Mouse (Mus musculus) thymus, postnatal 4 days (tissue): ENCODE measurements around the gene M1ap.
A peak's percentile ranks its signal among the peaks of the same experiment; 100 is the strongest.

Experiments used
- DNase-seq: peaks from one replicate; pipeline ENCODE4 v3.0.0; 2021

The M1ap gene

GRCm38 (mm10) chr6:83037188-83037587 lies 90.5 kb downstream of the M1ap start:
- DNase-seq: no peak

GRCm38 (mm10) chr6:83038496-83039012 lies 91.9 kb downstream of the M1ap start:
- DNase-seq: peak; percentile 96

GRCm38 (mm10) chr6:83040601-83041000 lies 93.9 kb downstream of the M1ap start:
- no peak for DNase-seq

GRCm38 (mm10) chr6:83043561-83043960 lies 96.9 kb downstream of the M1ap start:
- DNase-seq: no peak

GRCm38 (mm10) chr6:83043993-83044392 lies 97.3 kb downstream of the M1ap start:
- DNase-seq: no peak

GRCm38 (mm10) chr6:83044742-83045141 lies 98.0 kb downstream of the M1ap start:
- no peak for DNase-seq

GRCm38 (mm10) chr6:83049367-83049766 lies 102.7 kb downstream of the M1ap start:
- no peak for DNase-seq

GRCm38 (mm10) chr6:83053136-83053960 lies 106.6 kb downstream of the M1ap start:
- peak; percentile 52 for DNase-seq

- peak; percentile 96 for DNase-seq
Observed at GRCm38 (mm10) chr6:83054074-83054851, 107.6 kb downstream of the M1ap start, which contains the start of gene Aup1. Aup1 (plus strand) TSS chr6:83054521.

GRCm38 (mm10) chr6:83054871-83055431 lies 108.2 kb downstream of the M1ap start, which contains the start of gene Htra2:
Htra2 (minus strand) TSS chr6:83055273.
- peak; percentile 78 for DNase-seq

GRCm38 (mm10) chr6:83057790-83058189 lies 111.1 kb downstream of the M1ap start, which contains the start of gene Dqx1:
Dqx1 (plus strand) TSS chr6:83057844.
- no peak for DNase-seq

- no peak for DNase-seq
Observed at GRCm38 (mm10) chr6:83058725-83059124, 112.0 kb downstream of the M1ap start.

GRCm38 (mm10) chr6:83065995-83066394 lies 119.3 kb downstream of the M1ap start:
- peak; percentile 41 for DNase-seq

- DNase-seq: no peak
Observed at GRCm38 (mm10) chr6:83066441-83066840, 119.7 kb downstream of the M1ap start.

- DNase-seq: no peak
Observed at GRCm38 (mm10) chr6:83068221-83068620, 121.5 kb downstream of the M1ap start.

- DNase-seq: no peak
Observed at GRCm38 (mm10) chr6:83068706-83069487, 122.2 kb downstream of the M1ap start.

GRCm38 (mm10) chr6:83069488-83070246 lies 123.0 kb downstream of the M1ap start:
- peak; percentile 38 for DNase-seq

- DNase-seq: no peak
Observed at GRCm38 (mm10) chr6:83070247-83070310, 123.4 kb downstream of the M1ap start, which contains the start of gene Tlx2. Tlx2 (minus strand) TSS chr6:83070293.

- DNase-seq: peak; percentile 58
Observed at GRCm38 (mm10) chr6:83070311-83071219, 123.9 kb downstream of the M1ap start.

- DNase-seq: no peak
Observed at GRCm38 (mm10) chr6:83071220-83071619, 124.5 kb downstream of the M1ap start.

GRCm38 (mm10) chr6:83074979-83075378 lies 128.3 kb downstream of the M1ap start:
- peak; percentile 52 for DNase-seq
